Mouse (Mus musculus) thymus, postnatal 0 days (tissue): Measurements from ENCODE around the gene Npr1. TPM values are rescaled to one million over a fixed set of nuclear protein-coding genes. Genes with fewer than 3 reads are reported as not detected.

Experiments used
- DNase-seq: peaks from one replicate; pipeline ENCODE4 v3.0.0-alpha.2; 2015; ENCODE audit warnings: low spot score
- polyA plus RNA-seq: library from polyadenylated mRNA; unstranded; fragments of >200 nt; fragmentation: Nextera tagmentation; extraction: Ambion mirVana; gene quantifications from 2 replicates; pipeline ENCODE4 v1.2.1, GENCODE M21; 2015

Gene Npr1
- polyA plus RNA-seq, 1 experiment from 2014 or later = 2.5 TPM

- no peak for DNase-seq
Observed at GRCm38 (mm10) chr3:90437131-90437530, 28.5 kb downstream of the Npr1 start.

DNA sequence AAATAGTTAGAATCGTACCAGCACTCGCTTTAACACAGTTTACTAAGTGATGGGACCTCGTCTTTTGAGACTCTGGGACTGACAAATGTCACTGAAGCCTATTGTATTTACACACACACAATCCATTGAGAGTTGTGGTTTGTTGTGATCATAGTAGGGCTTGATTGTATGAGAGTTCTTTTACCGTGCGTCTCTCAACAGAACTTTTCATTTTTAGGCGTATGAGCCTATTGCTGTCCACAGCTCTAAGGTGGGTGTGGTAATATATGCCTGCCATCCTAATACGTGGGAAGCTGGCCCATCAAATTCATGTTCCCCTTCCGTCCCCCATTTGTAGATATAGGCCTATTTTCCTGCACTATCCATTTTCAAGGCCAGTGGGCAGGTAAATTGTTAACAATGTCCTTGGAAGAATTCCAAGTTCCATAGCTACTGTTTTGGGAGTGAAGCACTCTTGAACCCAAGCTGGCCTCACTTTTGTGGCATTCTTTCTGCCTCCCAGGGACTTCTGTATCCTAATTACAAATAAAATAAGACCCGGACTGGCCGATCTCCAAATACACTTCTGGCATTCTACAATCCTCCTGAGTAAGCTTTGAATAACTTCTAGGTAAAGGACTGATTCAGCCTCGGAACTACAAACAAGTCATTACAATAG, 31.5 kb downstream of the Npr1 start:
- no peak for DNase-seq

GRCm38 (mm10) chr3:90433381-90434020, 32.2 kb downstream of the Npr1 start, which contains the start of gene Ints3:
Gene Ints3 (minus strand): TSS chr3:90433622.
- DNase-seq = peak; percentile 98

DNA sequence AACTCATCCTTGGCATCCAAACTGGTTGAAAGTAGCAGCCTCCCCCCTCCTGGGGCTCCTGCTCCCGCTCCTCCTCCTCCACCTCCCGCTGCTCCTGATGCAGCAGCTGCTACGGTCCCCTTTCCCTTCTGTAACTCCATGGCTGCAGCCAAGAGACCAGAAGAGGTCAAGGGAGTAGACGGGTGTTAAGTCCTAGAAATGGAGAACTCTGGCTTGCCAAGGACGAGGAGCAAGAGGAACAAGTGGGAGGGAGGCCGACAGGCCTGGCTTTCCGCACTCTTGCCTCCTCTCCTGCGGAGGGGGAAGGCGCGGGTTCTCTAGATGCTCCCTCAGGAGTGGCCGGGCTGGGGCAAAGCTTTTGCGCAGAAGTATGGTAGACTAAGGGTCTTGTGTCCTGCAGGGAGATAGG, 32.9 kb downstream of the Npr1 start:
- DNase-seq = no peak

- no peak for DNase-seq
Observed at GRCm38 (mm10) chr3:90432348-90432747, 33.3 kb downstream of the Npr1 start.

- no peak for DNase-seq
Observed at GRCm38 (mm10) chr3:90429576-90429975, 36.1 kb downstream of the Npr1 start.

DNA sequence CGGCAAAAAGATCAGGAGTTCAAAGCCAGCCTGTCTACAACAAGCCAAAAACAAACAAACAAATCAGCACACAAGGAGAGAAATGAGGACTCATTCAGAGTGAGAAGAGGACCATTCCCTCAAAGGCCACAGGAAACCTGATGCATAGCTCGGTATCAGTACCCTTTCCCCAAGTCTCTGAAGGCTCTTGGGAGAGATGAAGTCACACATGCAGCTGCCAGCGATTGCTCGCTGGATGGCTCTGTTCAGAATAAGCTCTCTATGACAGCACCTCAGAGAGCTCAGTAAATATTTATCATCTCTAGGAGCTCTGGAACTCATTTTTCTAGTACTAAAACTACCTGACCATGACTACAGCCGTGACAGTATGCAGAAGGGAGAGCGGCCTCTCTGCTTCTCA, 37.5 kb downstream of the Npr1 start:
- no peak for DNase-seq

DNA sequence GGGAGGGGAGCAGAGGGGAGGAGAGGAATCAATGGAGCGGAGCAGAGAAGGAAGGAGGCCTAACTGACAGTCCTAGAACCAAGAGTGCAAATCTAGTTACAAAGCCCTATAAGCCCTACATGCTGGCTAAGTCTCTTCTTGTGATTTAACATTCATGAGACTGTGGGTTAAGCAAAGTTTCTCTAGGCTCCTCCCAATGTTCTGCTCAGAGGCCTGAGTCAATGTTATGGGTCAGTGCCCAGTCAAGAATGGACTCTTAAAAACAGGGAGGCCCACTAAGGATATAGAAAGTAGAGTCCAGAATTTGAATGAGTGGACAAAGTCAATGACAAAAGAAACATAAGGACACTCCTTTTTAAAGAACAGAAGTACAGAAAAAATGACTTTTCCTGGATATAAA, 38.1 kb downstream of the Npr1 start:
- DNase-seq = no peak

GRCm38 (mm10) chr3:90425499-90425898, 40.2 kb downstream of the Npr1 start:
- DNase-seq = no peak

DNA sequence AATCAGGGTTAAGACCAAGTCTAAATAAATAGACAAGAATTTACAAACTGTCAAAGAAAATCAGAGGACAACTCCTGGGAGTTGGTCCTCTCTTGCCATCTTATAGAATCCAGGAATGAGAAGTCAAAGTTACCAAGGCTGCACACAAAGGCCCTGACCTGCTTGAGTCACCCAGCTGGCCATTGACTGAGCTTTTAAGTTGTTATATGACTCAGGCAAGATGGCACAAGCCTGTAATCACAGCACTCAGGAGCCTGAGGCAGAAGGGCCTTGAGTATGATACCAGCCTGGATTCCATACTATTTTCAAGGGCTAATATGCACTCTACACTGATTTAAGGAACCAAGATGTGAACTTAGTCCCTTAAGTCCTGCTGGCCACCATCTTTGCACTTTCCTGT, 42.1 kb downstream of the Npr1 start:
- DNase-seq = no peak

GRCm38 (mm10) chr3:90420696-90421095, 45.0 kb downstream of the Npr1 start:
- DNase-seq = no peak

DNA sequence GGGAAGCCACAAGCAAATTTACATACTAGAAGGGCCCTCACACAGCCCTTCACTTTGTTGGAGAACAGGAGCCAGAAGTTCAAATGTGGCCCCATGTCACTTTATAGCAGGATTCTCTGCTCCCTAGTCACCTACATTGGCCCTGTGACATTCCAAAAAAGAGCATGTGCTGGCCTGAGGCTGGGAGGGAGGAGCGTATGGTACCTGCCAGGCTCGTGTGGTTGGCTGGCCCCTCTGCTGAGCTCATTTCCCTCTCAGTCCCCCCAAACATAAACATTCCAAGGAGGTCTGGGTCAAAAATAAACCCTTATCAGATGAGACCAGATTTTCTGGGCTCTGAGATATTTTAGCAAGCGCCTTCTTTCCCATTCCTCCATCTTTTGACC, 52.7 kb downstream of the Npr1 start:
- no peak for DNase-seq

GRCm38 (mm10) chr3:90412312-90413010, 53.2 kb downstream of the Npr1 start:
- peak; percentile 54 for DNase-seq

GRCm38 (mm10) chr3:90408721-90409120, 56.9 kb downstream of the Npr1 start:
- no peak for DNase-seq

- no peak for DNase-seq
Observed at GRCm38 (mm10) chr3:90406414-90406813, 59.3 kb downstream of the Npr1 start.

GRCm38 (mm10) chr3:90404609-90405008, 61.1 kb downstream of the Npr1 start:
- no peak for DNase-seq

DNA sequence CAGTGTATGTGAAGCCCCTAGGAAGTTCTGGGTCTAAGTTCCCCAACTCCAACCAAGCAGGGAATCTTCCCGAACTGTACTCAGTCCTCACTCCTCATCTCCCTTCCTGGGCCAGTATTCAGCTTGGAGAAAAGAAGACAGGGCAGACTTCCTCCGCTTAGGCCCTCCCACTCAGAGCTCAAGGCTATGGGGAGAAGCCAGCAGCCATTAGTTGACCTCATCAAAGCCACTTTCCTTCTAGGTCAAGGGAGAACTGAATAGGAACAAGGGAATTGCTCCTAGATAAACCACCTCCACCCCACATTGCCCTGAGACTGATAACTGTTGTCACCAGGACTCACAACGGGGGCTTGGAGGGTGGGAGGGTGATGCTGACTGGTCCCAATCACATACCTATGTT, 61.5 kb downstream of the Npr1 start:
- no peak for DNase-seq

DNA sequence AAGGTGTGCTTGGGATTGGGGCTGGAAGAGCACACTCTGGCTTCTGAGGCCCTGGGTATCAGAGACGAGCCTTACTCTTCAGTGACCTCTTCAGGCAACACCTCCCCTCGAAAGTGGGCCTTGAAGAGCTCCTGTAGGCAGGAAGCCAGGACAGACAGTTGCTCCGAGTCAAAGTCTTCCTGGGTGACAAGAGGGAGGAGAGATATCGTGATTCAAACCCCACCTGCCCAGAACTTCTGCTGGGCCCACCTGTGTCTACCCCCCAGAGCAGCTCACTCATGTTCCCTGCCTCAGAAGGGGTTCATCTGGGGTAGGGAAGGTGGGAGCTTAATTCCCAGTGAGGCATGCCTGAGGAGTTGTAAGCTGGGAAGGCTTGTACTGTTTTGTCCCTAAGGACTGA, 64.7 kb downstream of the Npr1 start:
- no peak for DNase-seq
